Mouse (Mus musculus) neural tube, embryonic 14.5 days (tissue): ENCODE measurements around the gene Anks1b. TPM values are rescaled to one million over a fixed set of nuclear protein-coding genes. Genes with fewer than 3 reads are reported as not detected.

Experiments used
- ATAC-seq: fragments of 200-750 bp; cut with Nextera tagmentation; 2 replicates; pipeline ENCODE4 v1.8.0; 2017; ENCODE audit warnings: low read depth, mild to moderate bottlenecking, moderate TSS enrichment, moderate library complexity
- H3K27ac ChIP-seq: fragments of 300-500 bp; sonication (generic); 2 replicates; pipeline ENCODE4 v1.5.1; 2014; ENCODE audit warnings: low read depth, mild to moderate bottlenecking, control low read depth, low read length, moderate library complexity, mixed read lengths
- H3K27me3 ChIP-seq: fragments of 300-500 bp; sonication (generic); 2 replicates; pipeline ENCODE4 v1.6.1; 2014; ENCODE audit warnings: low read length; ENCODE audit not compliant: control insufficient read depth, insufficient read depth
- H3K36me3 ChIP-seq: fragments of 300-500 bp; sonication (generic); 2 replicates; pipeline ENCODE4 v1.6.1; 2014; ENCODE audit warnings: low read length, mixed read lengths; ENCODE audit not compliant: control insufficient read depth, insufficient read depth
- H3K4me1 ChIP-seq: fragments of 300-500 bp; sonication (generic); 2 replicates; pipeline ENCODE4 v1.6.1; 2014; ENCODE audit warnings: low read length; ENCODE audit not compliant: control insufficient read depth, insufficient read depth
- H3K4me2 ChIP-seq: fragments of 300-500 bp; sonication (generic); 2 replicates; pipeline ENCODE4 v1.6.1; 2014; ENCODE audit warnings: mild to moderate bottlenecking, low read depth, low read length, control low read depth
- H3K4me3 ChIP-seq: fragments of 300-500 bp; sonication (generic); 2 replicates; pipeline ENCODE4 v1.5.1; 2014; ENCODE audit warnings: low read depth, low read length, control low read depth, mixed read lengths
- H3K9ac ChIP-seq: fragments of 300-500 bp; sonication (generic); replicated peaks from 2 replicates; pipeline ENCODE4 v1.6.1; 2014; ENCODE audit warnings: low read depth, mild to moderate bottlenecking, control low read depth, low read length, mixed read lengths
- H3K9me3 ChIP-seq: fragments of 300-500 bp; sonication (generic); 2 replicates; pipeline ENCODE4 v1.6.1; 2016; ENCODE audit warnings: low read length; ENCODE audit not compliant: control insufficient read depth
- WGBS: fragments of 180-500 bp; shearing (Covaris S2); extraction: QIAGEN DNeasy Blood & Tissue Kit; methylation state at CpG from one replicate; pipeline ENCODE4 v1.1.7; 2014; 5-methylcytosine and 5-hydroxymethylcytosine counted together
- polyA plus RNA-seq: library from polyadenylated mRNA; unstranded; fragments of >200 nt; fragmentation: Nextera tagmentation; extraction: Ambion mirVana; gene quantifications from 2 replicates; pipeline ENCODE4 v1.2.1, GENCODE M21; 2014

Gene Anks1b
- polyA plus RNA-seq, 1 experiment from 2014 or later: 79.1 TPM

GRCm38 (mm10) chr10:89856286-89856685, 17.0 kb upstream of the Anks1b start:
- Histone ChIP-seq H3K4me1 (no peaks in the 10 kb centered on the region), H3K4me2 (no peak overlapping the region), H3K27ac (no peak overlapping the region), H3K27me3 (no peaks in the 10 kb centered on the region), H3K9ac (no peak overlapping the region), H3K4me3 (no peak overlapping the region), H3K9me3 (no peaks in the 10 kb centered on the region), H3K36me3 (no peaks in the 10 kb centered on the region)
- WGBS: 86% methylated on average over 7 of the region's 7 CpGs
- ATAC-seq: no peak

GRCm38 (mm10) chr10:89868211-89868610, 5.1 kb upstream of the Anks1b start:
- no peak overlapping the region for H3K9ac ChIP-seq
- H3K36me3 ChIP-seq: no peaks in the 10 kb centered on the region
- 96% methylated on average over 4 of the region's 4 CpGs for WGBS
- no peak overlapping the region for H3K4me2 ChIP-seq
- no peaks in the 10 kb centered on the region for H3K27me3 ChIP-seq
- H3K9me3 ChIP-seq: no peaks in the 10 kb centered on the region
- H3K4me3 ChIP-seq: no peak overlapping the region
- H3K4me1 ChIP-seq: no peaks in the 10 kb centered on the region
- no peak overlapping the region for H3K27ac ChIP-seq
- no peak for ATAC-seq

- no peak for ATAC-seq
- Histone ChIP-seq H3K9ac (no peak overlapping the region), H3K4me3 (no peak overlapping the region), H3K9me3 (no peaks in the 10 kb centered on the region), H3K27me3 (no peaks in the 10 kb centered on the region), H3K4me2 (no peak overlapping the region), H3K27ac (no peak overlapping the region), H3K36me3 (no peaks in the 10 kb centered on the region), H3K4me1 (no peaks in the 10 kb centered on the region)
- 82% methylated on average over 3 of the region's 3 CpGs for WGBS
These were observed 4.5 kb upstream of the Anks1b start for GRCm38 (mm10) chr10:89868836-89869235.

- Histone ChIP-seq H3K9ac (peak overlapping the region; percentile 91), H3K27me3 (no peaks in the 10 kb centered on the region), H3K4me2 (peak overlapping the region; percentile 63), H3K4me3 (peak overlapping the region; percentile 79), H3K27ac (peak overlapping the region; percentile 95), H3K4me1 (0 out of 2 replicates have a peak, but pooled peaks cover 7% of the 10 kb centered on the region), H3K9me3 (no peaks in the 10 kb centered on the region), H3K36me3 (no peaks in the 10 kb centered on the region)
- WGBS: under 1% methylated on average over 20 of the region's 56 CpGs
- ATAC-seq: peak; percentile 93
These were observed 686 bp upstream of the Anks1b start for GRCm38 (mm10) chr10:89872501-89873145.

GRCm38 (mm10) chr10:89874036-89874435, 727 bp downstream of the Anks1b start:
- H3K4me2 ChIP-seq: peak overlapping the region; percentile 63
- H3K9ac ChIP-seq: peak overlapping the region; percentile 91; the same call in 1 of the 2 replicates
- no peak overlapping the region for H3K27ac ChIP-seq
- H3K27me3 ChIP-seq: no peaks in the 10 kb centered on the region
- H3K4me3 ChIP-seq: peak overlapping the region; percentile 79
- ATAC-seq: no peak
- H3K36me3 ChIP-seq: no peaks in the 10 kb centered on the region
- 0 out of 2 replicates have a peak, but pooled peaks cover 7% of the 10 kb centered on the region for H3K4me1 ChIP-seq
- WGBS: 5% methylated on average over 8 of the region's 8 CpGs
- no peaks in the 10 kb centered on the region for H3K9me3 ChIP-seq

GRCm38 (mm10) chr10:89883561-89883960, 10.3 kb downstream of the Anks1b start:
- Histone ChIP-seq H3K4me1 (no peaks in the 10 kb centered on the region), H3K9me3 (no peaks in the 10 kb centered on the region), H3K36me3 (no peaks in the 10 kb centered on the region), H3K4me3 (no peak overlapping the region), H3K27me3 (no peaks in the 10 kb centered on the region), H3K27ac (no peak overlapping the region), H3K4me2 (no peak overlapping the region), H3K9ac (no peak overlapping the region)
- WGBS: 89% methylated on average over 8 of the region's 8 CpGs
- no peak for ATAC-seq

- Histone ChIP-seq H3K27me3 (no peaks in the 10 kb centered on the region), H3K4me3 (no peak overlapping the region), H3K9ac (no peak overlapping the region), H3K4me2 (no peak overlapping the region), H3K36me3 (no peaks in the 10 kb centered on the region), H3K27ac (no peak overlapping the region), H3K9me3 (no peaks in the 10 kb centered on the region), H3K4me1 (no peaks in the 10 kb centered on the region)
- 35% methylated on average over 7 of the region's 7 CpGs for WGBS
- ATAC-seq: no peak
These were observed 29.5 kb downstream of the Anks1b start for GRCm38 (mm10) chr10:89902720-89903337.

GRCm38 (mm10) chr10:89911889-89912288, 38.6 kb downstream of the Anks1b start:
- H3K4me2 ChIP-seq: no peak overlapping the region

GRCm38 (mm10) chr10:89913174-89913573, 39.9 kb downstream of the Anks1b start:
- Histone ChIP-seq H3K4me3 (no peak overlapping the region), H3K36me3 (no peaks in the 10 kb centered on the region), H3K27me3 (no peaks in the 10 kb centered on the region), H3K9me3 (no peaks in the 10 kb centered on the region), H3K9ac (no peak overlapping the region), H3K4me1 (no peaks in the 10 kb centered on the region), H3K4me2 (no peak overlapping the region), H3K27ac (no peak overlapping the region)
- ATAC-seq: no peak

More at GRCm38 (mm10) chr10:89911889-89912288, 38.6 kb downstream of the Anks1b start:
- Histone ChIP-seq H3K4me1 (no peaks in the 10 kb centered on the region), H3K27ac (no peak overlapping the region), H3K27me3 (no peaks in the 10 kb centered on the region), H3K9ac (no peak overlapping the region), H3K4me3 (no peak overlapping the region), H3K36me3 (no peaks in the 10 kb centered on the region), H3K9me3 (no peaks in the 10 kb centered on the region)
- ATAC-seq: no peak
- 62% methylated on average over 4 of the region's 4 CpGs for WGBS
